Mouse (Mus musculus): ENCODE data around the gene Pgam1. TPM values are rescaled to one million over a fixed set of nuclear protein-coding genes. Genes with fewer than 3 reads are reported as not detected.
A peak's percentile ranks its signal among the peaks of the same experiment; 100 is the strongest.
"Not testable (repeated sequence)": the region's sequence is repeated elsewhere in the genome, so short reads cannot be mapped to it uniquely, and the experiment has no call there.

Pgam1 gene
- polyA plus RNA-seq, 1 experiment from 2014 or later: 656 TPM

DNA sequence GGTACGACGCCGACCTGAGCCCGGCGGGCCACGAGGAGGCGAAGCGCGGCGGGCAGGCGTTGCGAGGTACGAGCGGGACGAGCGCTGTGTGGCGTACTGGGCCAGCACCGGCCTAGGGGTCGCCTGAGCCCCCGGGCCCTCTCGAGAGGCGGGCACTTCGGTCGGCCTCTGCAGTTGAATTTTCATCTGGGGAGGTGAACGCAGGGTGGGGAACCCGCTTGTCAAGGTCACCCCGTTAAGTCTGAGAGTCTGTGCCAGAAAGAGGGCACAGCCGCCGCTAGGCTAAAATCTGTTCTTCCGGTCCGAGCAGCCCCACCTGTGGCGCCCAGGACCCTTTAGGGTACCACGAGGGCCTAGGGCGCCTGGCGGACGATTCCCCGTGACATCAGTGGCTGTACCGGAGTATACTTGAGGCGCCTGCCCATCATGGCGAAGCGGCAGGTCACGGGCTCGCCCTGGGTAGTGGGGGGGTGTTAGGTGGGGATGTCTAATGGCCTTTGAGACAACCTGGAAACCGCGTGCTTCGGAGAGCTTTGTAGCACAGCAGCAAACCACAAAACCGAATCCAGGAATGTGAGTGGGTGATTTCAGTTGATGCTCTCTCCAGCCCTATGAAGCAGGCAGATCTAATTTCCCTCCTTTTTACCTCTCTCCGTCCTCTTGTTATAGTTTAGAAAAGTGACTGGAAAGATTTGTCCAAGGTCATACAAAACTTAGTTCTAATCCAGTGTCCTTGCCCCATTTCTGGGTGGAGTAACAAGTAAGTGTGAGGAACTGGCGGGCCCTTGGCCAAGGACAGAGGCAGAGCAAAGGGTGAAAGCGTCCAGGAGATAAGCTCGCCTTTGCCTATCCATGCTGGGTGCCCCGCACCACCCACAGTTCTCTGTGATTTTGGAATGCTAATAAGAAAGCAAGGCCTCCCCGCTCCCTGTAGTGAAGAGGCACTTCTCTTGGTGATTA lies 678 bp downstream of the Pgam1 start:
- ATAC-seq (ENCODE audit: insufficient number of reproducible peaks, insufficient read depth, low FRiP score, low TSS enrichment, low read depth): peak; percentile 75
- Histone ChIP-seq H3K27me3 (no peaks in the 10 kb centered on the region), H3K4me2 (peak overlapping the region; percentile 93), H3K27ac (peak overlapping the region; percentile 94), H3K9ac (replicated peaks) (peak overlapping the region; percentile 91), H3K9me3 (no peaks in the 10 kb centered on the region), H3K36me3 (peaks cover 24% of the 10 kb centered on the region), H3K4me3 (replicated peaks) (peak overlapping the region; percentile 93), H3K4me1 (replicated peaks) (peaks cover 19% of the 10 kb centered on the region)
- under 1% methylated on average over 53 of the region's 53 CpGs for WGBS

DNA sequence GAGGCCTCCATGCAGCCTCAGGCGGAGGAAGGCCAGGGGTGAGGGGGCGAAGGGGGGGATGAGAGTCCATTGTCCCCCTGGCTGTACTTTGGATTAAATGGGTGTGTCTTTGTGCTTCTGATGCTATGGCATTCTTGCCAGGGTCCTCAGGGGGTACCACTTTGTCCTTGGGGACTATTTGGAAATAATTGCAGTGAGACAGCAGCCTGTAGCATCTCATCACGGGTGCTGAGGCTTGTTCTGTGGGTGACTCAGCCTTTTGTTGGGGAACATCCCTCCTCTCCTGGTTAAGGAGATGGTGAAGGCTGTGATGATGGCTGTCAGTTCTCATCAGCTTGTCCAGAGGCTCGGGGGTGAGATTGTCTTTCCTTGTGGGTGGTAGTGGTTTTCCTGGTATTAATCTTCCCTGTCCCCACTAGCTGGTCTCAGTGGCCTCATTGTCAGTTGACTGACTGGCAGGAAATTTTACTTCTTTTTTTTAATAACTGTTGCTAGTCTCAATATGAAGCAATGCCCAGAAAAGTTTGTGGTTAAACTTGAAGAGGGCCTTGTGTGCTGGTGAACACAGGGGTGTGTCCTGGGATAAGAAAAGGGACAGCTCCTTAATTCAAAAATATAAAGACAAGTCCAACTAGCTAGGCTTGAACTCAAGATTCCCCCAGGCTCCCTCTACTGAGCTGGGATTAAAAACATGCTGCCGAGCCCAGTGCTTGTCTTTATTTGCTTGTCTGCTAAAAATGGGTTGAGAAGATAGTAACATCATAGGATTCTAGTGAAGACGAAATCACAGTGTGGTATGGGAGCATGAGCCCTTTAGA lies 2.3 kb downstream of the Pgam1 start:
- H3K4me3 ChIP-seq (replicated peaks): peak overlapping the region; percentile 93
- peak overlapping the region; percentile 93 for H3K4me2 ChIP-seq
- peak overlapping the region; percentile 91 for H3K9ac ChIP-seq (replicated peaks)
- WGBS: 61% methylated on average over 6 of the region's 6 CpGs
- no peaks in the 10 kb centered on the region for H3K27me3 ChIP-seq
- peaks cover 19% of the 10 kb centered on the region for H3K4me1 ChIP-seq (replicated peaks)
- peaks cover 31% of the 10 kb centered on the region for H3K36me3 ChIP-seq
- H3K9me3 ChIP-seq: no peaks in the 10 kb centered on the region
- H3K27ac ChIP-seq: no peak overlapping the region
- no peak for ATAC-seq (ENCODE audit: insufficient number of reproducible peaks, insufficient read depth, low FRiP score, low TSS enrichment, low read depth)

DNA sequence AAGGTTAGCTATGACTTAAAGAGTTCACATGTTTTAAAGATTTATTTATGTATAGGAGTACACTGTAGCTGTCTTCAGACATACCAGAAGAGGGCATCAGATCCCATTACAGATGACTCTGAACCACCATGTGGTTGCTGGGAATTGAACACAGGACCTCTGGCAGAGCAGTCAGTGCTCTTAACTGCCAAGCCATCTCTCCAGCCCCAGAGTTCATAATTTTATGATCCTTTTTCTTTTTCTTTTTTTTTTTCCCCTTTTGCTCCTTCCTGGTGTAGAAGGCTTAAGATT lies 2.8 kb downstream of the Pgam1 start:
- not testable (repeated sequence) for H3K27ac ChIP-seq; H3K9me3 ChIP-seq; H3K9ac ChIP-seq (replicated peaks); H3K27me3 ChIP-seq; ATAC-seq (ENCODE audit: insufficient number of reproducible peaks, insufficient read depth, low FRiP score, low TSS enrichment, low read depth)
- H3K4me3 ChIP-seq (replicated peaks): peak overlapping the region; percentile 93
- peaks cover 37% of the 10 kb centered on the region for H3K36me3 ChIP-seq
- peak overlapping the region; percentile 93 for H3K4me2 ChIP-seq
- peaks cover 19% of the 10 kb centered on the region for H3K4me1 ChIP-seq (replicated peaks)

DNA sequence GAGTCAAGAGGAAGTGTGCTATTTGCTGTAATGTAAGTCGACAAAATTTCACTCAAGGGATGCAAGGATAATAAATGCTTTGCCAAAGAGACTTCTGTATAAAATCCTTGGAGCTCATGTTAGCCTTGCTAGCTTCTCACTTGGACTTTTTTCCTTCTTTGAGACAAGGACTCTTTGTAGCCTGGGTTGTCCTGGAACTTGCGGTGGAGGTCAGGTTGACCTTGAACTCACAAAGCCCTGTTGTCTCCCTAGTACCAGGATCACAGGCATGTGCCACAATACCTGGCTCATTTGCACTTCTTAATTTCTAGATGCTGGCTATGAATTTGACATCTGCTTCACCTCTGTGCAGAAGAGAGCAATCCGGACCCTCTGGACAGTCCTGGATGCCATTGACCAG lies 3.6 kb downstream of the Pgam1 start:
- Histone ChIP-seq H3K36me3 (peaks cover 43% of the 10 kb centered on the region), H3K27me3 (no peaks in the 10 kb centered on the region), H3K4me1 (replicated peaks) (peaks cover 19% of the 10 kb centered on the region), H3K4me3 (replicated peaks) (no peak overlapping the region), H3K4me2 (no peak overlapping the region), H3K9ac (replicated peaks) (no peak overlapping the region), H3K27ac (no peak overlapping the region), H3K9me3 (no peaks in the 10 kb centered on the region)
- no peak for ATAC-seq (ENCODE audit: insufficient number of reproducible peaks, insufficient read depth, low FRiP score, low TSS enrichment, low read depth)
- 86% methylated on average over 3 of the region's 3 CpGs for WGBS

DNA sequence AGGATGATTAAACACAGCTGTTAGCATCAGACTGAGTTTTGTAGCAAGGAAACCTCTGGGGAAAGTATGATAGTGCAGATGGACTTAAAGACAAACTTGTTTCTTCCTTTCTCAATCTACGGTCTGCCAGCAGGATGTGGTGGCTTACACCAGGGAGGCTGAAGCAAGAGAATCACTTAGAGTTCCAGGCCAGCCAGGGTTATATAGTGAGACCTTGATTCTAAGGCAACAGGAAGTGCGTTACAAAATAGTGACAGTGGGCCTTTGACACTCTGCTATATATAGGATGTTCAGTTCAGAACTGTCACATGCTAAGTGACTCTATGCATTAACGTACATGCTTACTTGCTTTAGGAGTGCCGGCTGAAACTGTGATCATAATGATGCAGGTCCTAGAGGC lies 5.1 kb downstream of the Pgam1 start:
- no peaks in the 10 kb centered on the region for H3K27me3 ChIP-seq
- H3K27ac ChIP-seq: no peak overlapping the region
- no peak overlapping the region for H3K4me2 ChIP-seq
- no peaks in the 10 kb centered on the region for H3K9me3 ChIP-seq
- peaks cover 19% of the 10 kb centered on the region for H3K4me1 ChIP-seq (replicated peaks)
- H3K4me3 ChIP-seq (replicated peaks): no peak overlapping the region
- H3K9ac ChIP-seq (replicated peaks): no peak overlapping the region
- H3K36me3 ChIP-seq: peaks cover 57% of the 10 kb centered on the region
- no peak for ATAC-seq (ENCODE audit: insufficient number of reproducible peaks, insufficient read depth, low FRiP score, low TSS enrichment, low read depth)
- WGBS: 91% methylated on average over 4 of the region's 4 CpGs

DNA sequence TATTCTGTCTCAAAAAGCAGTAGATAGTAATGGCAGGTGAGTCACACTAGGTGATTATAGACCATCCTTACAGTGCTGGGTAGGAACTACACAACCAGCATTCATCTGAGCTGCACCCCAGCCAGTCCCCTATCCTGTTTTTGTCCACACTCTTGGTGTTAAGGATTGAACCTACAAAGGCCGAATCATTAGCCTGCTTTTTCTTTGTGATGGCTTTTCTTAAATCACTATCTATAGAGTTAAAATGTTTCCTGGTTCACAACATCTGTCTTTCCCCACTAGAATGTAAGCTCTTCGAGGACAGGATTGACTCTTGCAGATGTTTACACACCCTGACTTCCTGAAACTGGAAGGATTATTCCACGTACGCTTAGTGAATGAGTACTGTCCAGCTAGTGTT lies 7.7 kb downstream of the Pgam1 start:
- H3K9ac ChIP-seq (replicated peaks): no peak overlapping the region
- no peak for ATAC-seq (ENCODE audit: insufficient number of reproducible peaks, insufficient read depth, low FRiP score, low TSS enrichment, low read depth)

DNA sequence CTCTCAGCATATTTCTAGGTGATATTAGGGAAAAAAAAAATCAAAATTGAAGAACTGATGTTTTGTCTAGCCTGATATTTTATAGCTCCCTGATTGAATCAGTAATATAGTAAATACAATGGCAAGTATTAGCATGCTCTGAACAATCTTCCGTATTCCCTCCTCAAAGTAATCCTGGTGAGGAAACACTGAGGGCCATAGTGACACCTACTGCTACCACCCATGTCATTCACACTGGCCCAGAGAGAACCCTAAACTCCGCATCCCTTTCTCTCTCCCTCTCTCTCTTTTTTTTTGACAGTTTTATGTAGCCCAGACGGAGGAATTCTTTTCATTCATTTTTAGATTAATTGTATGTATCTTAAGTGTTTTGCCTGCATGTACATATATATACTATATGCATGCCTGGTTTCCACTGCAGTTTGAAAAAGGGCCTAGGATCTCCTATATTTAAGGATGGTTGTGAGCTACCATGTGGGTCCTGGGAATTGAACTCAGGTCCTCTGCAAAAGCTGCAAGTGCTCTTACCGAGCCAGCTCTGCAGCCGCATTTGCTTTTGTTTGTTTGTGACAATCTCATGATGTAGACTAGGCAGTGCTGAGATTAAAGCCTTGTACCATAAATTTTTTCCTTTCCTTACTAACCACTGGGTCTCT lies 8.8 kb downstream of the Pgam1 start:
- 80% methylated on average over 5 of the region's 5 CpGs for WGBS
- Histone ChIP-seq H3K4me2 (no peak overlapping the region), H3K9ac (replicated peaks) (no peak overlapping the region), H3K4me3 (replicated peaks) (no peak overlapping the region), H3K9me3 (no peaks in the 10 kb centered on the region), H3K36me3 (peaks cover 78% of the 10 kb centered on the region), H3K27ac (no peak overlapping the region), H3K27me3 (no peaks in the 10 kb centered on the region), H3K4me1 (replicated peaks) (no peaks in the 10 kb centered on the region)
- ATAC-seq (ENCODE audit: insufficient number of reproducible peaks, insufficient read depth, low FRiP score, low TSS enrichment, low read depth): no peak

More for the DNA sequence above, 7.7 kb downstream of the Pgam1 start:
- Histone ChIP-seq H3K4me2 (no peak overlapping the region), H3K4me3 (replicated peaks) (no peak overlapping the region), H3K27ac (no peak overlapping the region), H3K27me3 (no peaks in the 10 kb centered on the region), H3K9me3 (no peaks in the 10 kb centered on the region), H3K4me1 (replicated peaks) (peaks cover 2% of the 10 kb centered on the region; the same call in 1 of the 2 replicates), H3K36me3 (peaks cover 79% of the 10 kb centered on the region)
- 78% methylated on average over 4 of the region's 4 CpGs for WGBS

DNA sequence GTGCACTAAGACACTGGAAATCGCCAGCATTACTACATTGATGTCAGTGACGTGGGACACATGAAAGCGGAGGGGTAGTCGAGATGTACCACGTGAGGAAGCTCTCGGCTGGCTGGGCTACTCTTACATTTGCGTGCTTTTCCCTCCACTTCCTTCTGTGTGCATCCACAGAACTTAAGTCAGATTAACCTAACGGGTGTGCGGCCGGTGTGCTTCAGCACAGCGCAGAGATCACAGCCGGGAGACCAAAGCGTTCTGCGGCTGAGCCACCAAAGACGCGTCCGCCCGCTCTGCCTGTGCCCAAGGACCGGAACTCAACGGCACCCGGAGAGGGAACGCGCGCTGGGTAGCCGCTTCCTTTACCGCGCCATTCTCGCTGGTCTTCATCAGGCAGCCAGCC lies 21.0 kb downstream of the Pgam1 start:
- H3K36me3 ChIP-seq: peaks cover 43% of the 10 kb centered on the region
- H3K9ac ChIP-seq (replicated peaks): peak overlapping the region; percentile 83
- ATAC-seq (ENCODE audit: insufficient number of reproducible peaks, insufficient read depth, low FRiP score, low TSS enrichment, low read depth): no peak
- WGBS: under 1% methylated on average over 28 of the region's 28 CpGs
- peak overlapping the region; percentile 92 for H3K4me3 ChIP-seq (replicated peaks)
- no peaks in the 10 kb centered on the region for H3K27me3 ChIP-seq
- H3K4me2 ChIP-seq: peak overlapping the region; percentile 76
- H3K4me1 ChIP-seq (replicated peaks): peaks cover 19% of the 10 kb centered on the region
- no peaks in the 10 kb centered on the region for H3K9me3 ChIP-seq
- H3K27ac ChIP-seq: no peak overlapping the region

DNA sequence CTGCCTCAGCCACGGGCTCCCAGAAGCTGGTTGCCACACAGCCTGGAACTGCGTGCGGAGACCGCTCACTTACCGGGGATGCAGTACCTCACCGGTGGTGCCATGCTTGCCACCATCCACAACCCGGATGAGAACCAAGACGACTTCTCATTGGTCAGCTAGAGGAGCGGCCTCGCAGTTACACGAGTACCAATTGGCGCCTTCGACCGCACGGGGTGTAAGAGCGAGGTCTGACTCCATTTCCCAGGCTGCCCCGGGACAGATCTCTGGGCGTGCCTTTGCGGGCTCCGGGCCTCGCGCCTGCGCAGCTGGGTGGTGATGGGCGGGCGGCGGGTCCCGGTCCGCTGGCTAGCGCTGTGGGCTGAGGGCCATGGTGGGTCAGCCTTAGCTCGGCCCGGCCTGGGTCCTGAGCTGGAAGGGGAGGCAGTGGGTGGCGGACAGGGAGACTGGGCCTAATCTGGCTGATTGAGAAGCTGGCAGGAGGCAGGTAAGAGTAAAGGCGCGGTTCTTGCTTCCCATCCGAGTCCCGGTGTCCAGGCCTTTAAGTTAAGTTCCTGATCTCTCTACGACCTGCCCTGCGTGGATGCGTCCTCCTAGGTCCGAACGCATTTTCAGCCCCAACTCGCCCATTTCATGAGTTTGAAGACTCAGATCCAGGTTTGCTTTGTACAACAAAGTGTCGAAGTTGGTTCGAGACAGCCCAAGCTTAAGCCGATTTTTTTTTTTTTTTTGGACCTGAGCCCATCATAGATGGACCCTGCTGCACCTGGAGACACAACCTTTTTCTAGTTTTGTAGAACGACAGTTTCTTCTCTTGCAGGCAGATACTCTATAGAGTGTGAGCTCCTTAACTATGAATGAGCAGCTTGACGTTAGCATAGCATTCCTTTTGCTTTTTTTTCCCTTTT lies 21.7 kb downstream of the Pgam1 start, which contains the start of the genes Exosc1 and Zdhhc16:
Gene Exosc1 (minus strand): TSS at position 245 of the 908 bp plus-strand sequence.
Gene Zdhhc16 (plus strand): TSS at position 302 of the 908 bp plus-strand sequence.
- Histone ChIP-seq H3K27ac (peak within 1 kb of the TSS; percentile 50; the same call in 1 of the 2 replicates), H3K9ac (replicated peaks) (peak within 1 kb of the TSS; percentile 83), H3K27me3 (no peaks in the 10 kb centered on the region), H3K36me3 (peaks cover 43% of the 10 kb centered on the region), H3K4me3 (replicated peaks) (peak within 1 kb of the TSS; percentile 92), H3K4me1 (replicated peaks) (peaks cover 19% of the 10 kb centered on the region), H3K9me3 (no peaks in the 10 kb centered on the region), H3K4me2 (peak within 1 kb of the TSS; percentile 76)
- WGBS: under 1% methylated on average over 47 of the region's 47 CpGs
- peak; percentile 100 for ATAC-seq (ENCODE audit: insufficient number of reproducible peaks, insufficient read depth, low FRiP score, low TSS enrichment, low read depth)

DNA sequence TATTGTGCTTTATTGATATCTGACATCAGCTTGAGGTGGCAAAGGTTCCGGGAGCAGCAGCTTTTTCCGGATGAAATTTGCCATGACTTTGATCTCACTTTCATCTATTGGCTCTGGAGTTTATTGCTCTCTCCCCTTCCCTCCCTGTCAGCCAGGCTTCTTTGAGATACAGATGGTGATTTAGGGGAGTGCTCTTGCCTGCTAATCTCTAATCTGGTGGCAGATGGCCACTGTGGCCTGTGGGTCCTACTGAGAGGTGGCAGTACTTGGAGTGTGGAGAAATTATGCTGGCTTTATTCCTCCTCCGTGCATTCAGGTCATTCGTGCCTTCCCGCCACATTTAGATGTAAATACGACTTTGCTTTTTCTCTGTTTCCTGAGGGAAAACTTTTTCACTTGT lies 22.4 kb downstream of the Pgam1 start:
- H3K4me3 ChIP-seq (replicated peaks): peak overlapping the region; percentile 92
- no peaks in the 10 kb centered on the region for H3K9me3 ChIP-seq
- peaks cover 44% of the 10 kb centered on the region for H3K36me3 ChIP-seq
- peak overlapping the region; percentile 83 for H3K9ac ChIP-seq (replicated peaks)
- no peaks in the 10 kb centered on the region for H3K27me3 ChIP-seq
- no peak overlapping the region for H3K27ac ChIP-seq
- H3K4me2 ChIP-seq: peak overlapping the region; percentile 76
- WGBS: 10% methylated on average over 6 of the region's 6 CpGs
- H3K4me1 ChIP-seq (replicated peaks): peaks cover 19% of the 10 kb centered on the region
- no peak for ATAC-seq (ENCODE audit: insufficient number of reproducible peaks, insufficient read depth, low FRiP score, low TSS enrichment, low read depth)

Measured in limb, embryonic 12.5 days (tissue).